Mouse (Mus musculus): ENCODE results near the gene Mtmr1. TPM values are rescaled to one million over a fixed set of nuclear protein-coding genes. Genes with fewer than 3 reads are reported as not detected.

Gene Mtmr1
- polyA plus RNA-seq, 1 experiment from 2014 or later = 22.2 TPM

DNA sequence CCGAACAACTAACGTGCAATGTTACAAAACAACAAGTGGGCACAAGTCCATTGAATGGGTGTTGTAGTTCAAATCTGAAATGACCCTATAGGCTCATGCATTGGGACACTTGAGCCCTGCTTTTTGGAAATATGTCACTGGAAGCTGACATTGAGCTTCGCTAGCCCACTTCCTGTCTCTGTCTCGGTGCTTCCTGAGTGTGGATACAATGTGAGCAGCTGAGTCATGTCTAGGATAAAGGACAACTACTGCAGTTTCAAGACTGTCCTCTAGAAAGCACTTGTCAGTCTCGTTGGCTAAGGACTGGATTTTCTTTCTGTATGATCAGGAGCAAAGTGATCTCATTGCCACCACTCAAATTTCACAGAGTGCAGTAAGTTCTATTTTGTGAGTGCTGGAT, 78.4 kb downstream of the Mtmr1 start:
- DNase-seq (ENCODE audit: low spot score) = no peak

DNA sequence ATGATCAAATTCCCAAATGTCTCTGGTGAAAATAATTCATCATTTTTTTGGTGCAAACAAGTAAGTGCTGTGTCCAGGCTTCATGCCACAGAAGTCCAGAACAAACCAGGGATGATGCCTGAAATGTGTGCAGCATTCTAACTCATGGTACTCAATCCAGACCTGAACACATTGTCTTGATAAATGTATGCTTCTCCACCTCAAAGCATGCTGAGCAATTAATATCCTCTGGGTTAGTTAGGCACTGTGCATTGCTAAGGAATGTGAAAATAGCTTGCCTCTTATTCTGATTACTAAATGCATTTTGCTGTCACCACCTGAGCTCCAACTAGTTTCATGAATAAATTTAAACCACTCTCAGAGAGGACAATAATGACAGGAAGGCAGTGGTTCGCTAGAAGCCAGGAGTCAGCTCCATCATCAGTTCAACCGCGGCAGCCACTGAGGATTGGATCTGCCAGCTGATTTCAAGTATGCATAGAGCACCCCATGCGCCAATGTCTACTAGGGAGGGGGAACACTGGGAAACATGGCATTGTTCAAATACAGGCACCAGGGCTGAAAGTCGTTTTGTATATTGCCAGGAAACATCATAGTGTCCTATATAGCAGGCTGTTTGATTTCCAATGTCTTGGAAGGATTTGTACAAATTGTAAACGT, 91.6 kb downstream of the Mtmr1 start:
- no peak for DNase-seq (ENCODE audit: low spot score)

- no peak for DNase-seq (ENCODE audit: low spot score)
These were observed 99.7 kb downstream of the Mtmr1 start for GRCm38 (mm10) chrX:71464138-71464826.

GRCm38 (mm10) chrX:71465417-71465816, 100.9 kb downstream of the Mtmr1 start:
- DNase-seq (ENCODE audit: low spot score) = no peak

GRCm38 (mm10) chrX:71467491-71467890, 102.9 kb downstream of the Mtmr1 start:
- DNase-seq (ENCODE audit: low spot score) = no peak

Other genes with a start within 250 kb of the Mtmr1 start
- 6.8 and 7.7 TPM in 2 replicates for gene Mtm1, start 154.0 kb upstream of the Mtmr1 start, polyA plus RNA-seq (2015; fragmentation: Nextera tagmentation; extraction: Ambion mirVana)
- 10.7 and 11.2 TPM in 2 replicates for gene Cd99l2, start 128.1 kb downstream of the Mtmr1 start, polyA plus RNA-seq (2015; fragmentation: Nextera tagmentation; extraction: Ambion mirVana)
- 106 and 141 TPM in 2 replicates for gene Hmgb3, start 191.2 kb downstream of the Mtmr1 start, polyA plus RNA-seq (2015; fragmentation: Nextera tagmentation; extraction: Ambion mirVana)